Mouse (Mus musculus) B cell, adult 2 months (primary cell): ENCODE measurements around the gene Gm5741.

ENCODE experiments used
- DNase-seq, 2 experiments: peaks; one replicate each; pipeline ENCODE4 v3.0.0; 2022

The Gm5741 gene

GRCm38 (mm10) chr8:85027516-85027855 is 40.3 kb downstream of the Gm5741 start:
- DNase-seq, result peak in 1 of 2 experiments; percentile 31

- peak; percentile 93 to 94 for DNase-seq
These were observed 40.9 kb downstream of the Gm5741 start, which contains the start of gene Trir for GRCm38 (mm10) chr8:85026670-85027515. TSS of gene Trir (plus strand) at chr8:85026823.

GRCm38 (mm10) chr8:85025098-85025932 is 42.5 kb downstream of the Gm5741 start, which contains the start of gene Asna1:
TSS of gene Asna1 (minus strand) at chr8:85025281.
- DNase-seq, result peak; percentile 85 to 86

- DNase-seq, result no peak
These were observed 43.9 kb downstream of the Gm5741 start for GRCm38 (mm10) chr8:85023846-85024245.

GRCm38 (mm10) chr8:85021514-85022055 is 46.2 kb downstream of the Gm5741 start:
- DNase-seq, result peak; percentile 37 to 46
